Mouse (Mus musculus): Measurements from ENCODE around the gene Coq9. TPM values are rescaled to one million over a fixed set of nuclear protein-coding genes. Genes with fewer than 3 reads are reported as not detected.

Coq9 gene
- polyA plus RNA-seq (2012; fragmentation: generic; extraction: Trizol), result 44.0 TPM
- long read RNA-seq, experiment 1, transcript Coq9-201 (9 exons, 1,789 nt), result major isoform, 90 of 114 reads
- long read RNA-seq, experiment 1, partial matches to known transcripts, result 7 of 114 reads
- long read RNA-seq, experiment 1, other reads (novel, unspliced or antisense), result 14 of 114 reads
- long read RNA-seq, experiment 2, transcript Coq9-201 (9 exons, 1,789 nt), result major isoform, 363 of 398 reads
- long read RNA-seq, experiment 2, partial matches to known transcripts, result 2 of 398 reads
- long read RNA-seq, experiment 2, other reads (novel, unspliced or antisense), result 30 of 398 reads

GRCm38 (mm10) chr8:94837662-94838574 is at the start of gene Coq9, which contains the start of gene Ciapin1:
Coq9 (plus strand) TSS chr8:94838321.
Ciapin1 (minus strand) TSS chr8:94838358.
- H3K27me3 ChIP-seq (ENCODE audit: control insufficient read depth, insufficient read depth, insufficient read length), result no peaks in the 10 kb centered on the region
- peak within 1 kb of the TSS; percentile 84 for H3K4me3 ChIP-seq (ENCODE audit: insufficient read depth, poor library complexity, severe bottlenecking)
- peak within 1 kb of the TSS; percentile 87 for H3ac ChIP-seq (ENCODE audit: control insufficient read depth, insufficient read length, low read depth)
- peaks cover 4% of the 10 kb centered on the region for H3K36me3 ChIP-seq (ENCODE audit: control insufficient read depth, insufficient read depth)
- H3K79me3 ChIP-seq (ENCODE audit: low read depth), result peaks cover 37% of the 10 kb centered on the region
- TF ChIP-seq MYOD1 (IDR thresholded peaks at IDR 0.05; ENCODE audit: control insufficient read depth, insufficient read length, low read depth), result no peak
- TF ChIP-seq MYOG (IDR thresholded peaks at IDR 0.05; ENCODE audit: control insufficient read depth, extremely low read depth, insufficient read length), result no peak
- peak; percentile 57 for TF ChIP-seq MAX (IDR thresholded peaks at IDR 0.05)
- TF ChIP-seq CTCF (IDR thresholded peaks at IDR 0.05; ENCODE audit: control insufficient read depth, insufficient read depth, insufficient read length), result no peak
- no peak for TF ChIP-seq FOSL1 (IDR thresholded peaks at IDR 0.05; ENCODE audit: insufficient read depth, low read length, poor library complexity, severe bottlenecking)
- TF ChIP-seq CEBPB (IDR thresholded peaks at IDR 0.05; ENCODE audit: low read depth), result no peak
- H3K79me2 ChIP-seq (ENCODE audit: control insufficient read depth, insufficient read depth), result peaks cover 55% of the 10 kb centered on the region

- H3ac ChIP-seq (ENCODE audit: control insufficient read depth, insufficient read length, low read depth), result no peak overlapping the region
- H3K79me3 ChIP-seq (ENCODE audit: low read depth), result no peaks in the 10 kb centered on the region
- no peak overlapping the region for H3K4me3 ChIP-seq (ENCODE audit: insufficient read depth, poor library complexity, severe bottlenecking)
- H3K79me2 ChIP-seq (ENCODE audit: control insufficient read depth, insufficient read depth), result no peaks in the 10 kb centered on the region
- H3K36me3 ChIP-seq (ENCODE audit: control insufficient read depth, insufficient read depth), result no peaks in the 10 kb centered on the region
- TF ChIP-seq MYOG (IDR thresholded peaks at IDR 0.05; ENCODE audit: control insufficient read depth, extremely low read depth, insufficient read length) (no peak), FOSL1 (IDR thresholded peaks at IDR 0.05; ENCODE audit: insufficient read depth, low read length, poor library complexity, severe bottlenecking) (no peak), USF1 (IDR thresholded peaks at IDR 0.05; ENCODE audit: low read depth) (no peak), CTCF (IDR thresholded peaks at IDR 0.05; ENCODE audit: control insufficient read depth, insufficient read depth, insufficient read length) (no peak), MYOD1 (IDR thresholded peaks at IDR 0.05; ENCODE audit: control insufficient read depth, insufficient read length, low read depth) (no peak), CEBPB (IDR thresholded peaks at IDR 0.05; ENCODE audit: low read depth) (no peak), MAX (IDR thresholded peaks at IDR 0.05) (no peak)
- H3K27me3 ChIP-seq (ENCODE audit: control insufficient read depth, insufficient read depth, insufficient read length), result no peaks in the 10 kb centered on the region
Observed at GRCm38 (mm10) chr8:94789256-94789955, 48.7 kb upstream of the Coq9 start.

- H3K27me3 ChIP-seq (ENCODE audit: control insufficient read depth, insufficient read depth, insufficient read length), result no peaks in the 10 kb centered on the region
- no peaks in the 10 kb centered on the region for H3K36me3 ChIP-seq (ENCODE audit: control insufficient read depth, insufficient read depth)
- H3K79me3 ChIP-seq (ENCODE audit: low read depth), result no peaks in the 10 kb centered on the region
- H3ac ChIP-seq (ENCODE audit: control insufficient read depth, insufficient read length, low read depth), result no peak overlapping the region
- no peak overlapping the region for H3K4me3 ChIP-seq (ENCODE audit: insufficient read depth, poor library complexity, severe bottlenecking)
- TF ChIP-seq FOSL1 (IDR thresholded peaks at IDR 0.05; ENCODE audit: insufficient read depth, low read length, poor library complexity, severe bottlenecking) (no peak), MAX (IDR thresholded peaks at IDR 0.05) (no peak), MYOD1 (IDR thresholded peaks at IDR 0.05; ENCODE audit: control insufficient read depth, insufficient read length, low read depth) (no peak), USF1 (IDR thresholded peaks at IDR 0.05; ENCODE audit: low read depth) (no peak), CEBPB (IDR thresholded peaks at IDR 0.05; ENCODE audit: low read depth) (no peak), CTCF (IDR thresholded peaks at IDR 0.05; ENCODE audit: control insufficient read depth, insufficient read depth, insufficient read length) (no peak), MYOG (IDR thresholded peaks at IDR 0.05; ENCODE audit: control insufficient read depth, extremely low read depth, insufficient read length) (no peak)
- H3K79me2 ChIP-seq (ENCODE audit: control insufficient read depth, insufficient read depth), result no peaks in the 10 kb centered on the region
Observed at GRCm38 (mm10) chr8:94794368-94794767, 43.8 kb upstream of the Coq9 start.

GRCm38 (mm10) chr8:94794782-94795181 is 43.3 kb upstream of the Coq9 start:
- H3K27me3 ChIP-seq (ENCODE audit: control insufficient read depth, insufficient read depth, insufficient read length), result no peaks in the 10 kb centered on the region
- no peaks in the 10 kb centered on the region for H3K79me3 ChIP-seq (ENCODE audit: low read depth)
- H3K4me3 ChIP-seq (ENCODE audit: insufficient read depth, poor library complexity, severe bottlenecking), result no peak overlapping the region
- TF ChIP-seq MAX (IDR thresholded peaks at IDR 0.05), result no peak
- TF ChIP-seq CTCF (IDR thresholded peaks at IDR 0.05; ENCODE audit: control insufficient read depth, insufficient read depth, insufficient read length), result no peak
- TF ChIP-seq USF1 (IDR thresholded peaks at IDR 0.05; ENCODE audit: low read depth), result no peak
- no peak for TF ChIP-seq CEBPB (IDR thresholded peaks at IDR 0.05; ENCODE audit: low read depth)
- TF ChIP-seq MYOD1 (IDR thresholded peaks at IDR 0.05; ENCODE audit: control insufficient read depth, insufficient read length, low read depth), result no peak
- TF ChIP-seq MYOG (IDR thresholded peaks at IDR 0.05; ENCODE audit: control insufficient read depth, extremely low read depth, insufficient read length), result no peak
- no peak for TF ChIP-seq FOSL1 (IDR thresholded peaks at IDR 0.05; ENCODE audit: insufficient read depth, low read length, poor library complexity, severe bottlenecking)
- H3K36me3 ChIP-seq (ENCODE audit: control insufficient read depth, insufficient read depth), result no peaks in the 10 kb centered on the region
- no peak overlapping the region for H3ac ChIP-seq (ENCODE audit: control insufficient read depth, insufficient read length, low read depth)
- H3K79me2 ChIP-seq (ENCODE audit: control insufficient read depth, insufficient read depth), result no peaks in the 10 kb centered on the region

All from C2C12 (cell line).